Mouse (Mus musculus) stomach, postnatal 0 days (tissue): Measurements from ENCODE around the gene Slc22a23.

Experiments
- CTCF ChIP-seq: IDR thresholded peaks from 2 replicates; pipeline ENCODE4 v1.5.1; 2016; ENCODE audit warnings: antibody characterized with exemption, low read depth, mild to moderate bottlenecking, moderate library complexity
- EP300 ChIP-seq: optimal IDR thresholded peaks from 2 replicates; pipeline ENCODE3; 2016; ENCODE audit warnings: antibody characterized with exemption

DNA sequence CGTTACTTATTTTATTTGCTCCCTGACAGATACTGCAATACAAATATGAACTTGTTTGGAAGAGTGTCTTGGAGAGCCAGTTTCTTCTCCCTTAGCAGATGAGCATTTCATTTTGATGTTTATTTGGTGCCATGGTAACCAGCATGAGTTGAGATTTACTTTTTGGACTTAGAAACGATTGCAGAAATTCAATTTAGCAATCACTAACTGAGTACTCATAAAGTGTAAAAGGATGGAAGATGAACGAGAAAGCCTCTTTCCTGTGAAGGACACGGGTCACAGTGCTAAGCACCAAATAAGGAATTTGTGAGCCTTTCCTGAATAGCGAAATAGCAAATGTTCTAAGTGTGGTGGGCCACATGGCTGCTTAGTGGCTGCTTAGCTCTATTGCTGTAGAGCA, 79.4 kb downstream of the Slc22a23 start:
- TF ChIP-seq CTCF: no peak
- no peak for TF ChIP-seq EP300
